Mouse (Mus musculus): Measurements from ENCODE around the gene Vil1.

DNA sequence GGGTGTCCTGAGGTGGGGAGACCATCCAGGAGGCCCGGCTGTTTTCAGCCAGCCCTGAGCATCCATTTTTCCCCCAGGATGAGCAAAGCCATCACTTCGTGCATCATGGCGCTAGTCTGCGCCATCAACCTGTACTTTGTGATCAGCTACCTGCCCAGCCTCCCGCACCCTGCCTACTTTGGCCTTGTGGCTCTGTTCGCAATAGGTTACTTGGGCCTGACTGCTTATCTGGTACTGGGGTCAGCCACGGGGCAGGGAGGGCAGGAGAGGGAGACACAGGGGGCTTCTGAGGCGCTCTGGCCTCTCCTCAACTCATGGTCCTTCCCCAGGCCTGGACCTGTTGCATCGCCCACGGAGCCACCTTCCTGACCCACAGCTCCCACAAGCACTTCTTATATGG, 24.1 kb upstream of the Vil1 start:
- TF ChIP-seq CTCF (IDR thresholded peaks at IDR 0.05; ENCODE audit: extremely low read depth, insufficient read depth, low read length) (no peak), POLR2A (IDR thresholded peaks at IDR 0.05; ENCODE audit: extremely low read depth, insufficient read depth, low read length) (no peak)

All from cortical plate, adult 2 months (tissue).